Mouse (Mus musculus): ENCODE data around the gene Prr12.
"Not testable (repeated sequence)": the region's sequence is repeated elsewhere in the genome, so short reads cannot be mapped to it uniquely, and the experiment has no call there.

The Prr12 gene

GRCm38 (mm10) chr7:45024281-45025248, 28.1 kb downstream of the Prr12 start:
- peak; percentile 76 for DNase-seq (ENCODE audit: low read depth, low spot score)

DNA sequence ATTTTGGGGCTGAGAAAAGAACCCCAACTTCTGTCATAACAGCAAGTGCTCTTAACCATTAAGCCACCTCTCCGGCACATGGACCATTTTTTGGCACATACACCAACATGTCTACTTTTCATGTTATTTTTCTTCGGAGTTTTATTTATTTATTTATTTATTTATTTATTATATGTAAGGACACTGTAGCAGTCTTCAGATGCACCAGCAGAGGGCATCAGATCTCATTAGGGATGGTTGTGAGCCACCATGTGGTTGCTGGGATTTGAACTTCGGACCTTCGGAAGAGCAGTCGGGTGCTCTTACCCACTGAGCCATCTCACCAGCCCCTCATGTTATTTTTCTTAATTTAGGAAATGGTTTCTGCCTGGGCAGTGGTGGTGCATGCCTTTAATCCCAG, 29.0 kb downstream of the Prr12 start:
- not testable (repeated sequence) for DNase-seq (ENCODE audit: low read depth, low spot score)

DNA sequence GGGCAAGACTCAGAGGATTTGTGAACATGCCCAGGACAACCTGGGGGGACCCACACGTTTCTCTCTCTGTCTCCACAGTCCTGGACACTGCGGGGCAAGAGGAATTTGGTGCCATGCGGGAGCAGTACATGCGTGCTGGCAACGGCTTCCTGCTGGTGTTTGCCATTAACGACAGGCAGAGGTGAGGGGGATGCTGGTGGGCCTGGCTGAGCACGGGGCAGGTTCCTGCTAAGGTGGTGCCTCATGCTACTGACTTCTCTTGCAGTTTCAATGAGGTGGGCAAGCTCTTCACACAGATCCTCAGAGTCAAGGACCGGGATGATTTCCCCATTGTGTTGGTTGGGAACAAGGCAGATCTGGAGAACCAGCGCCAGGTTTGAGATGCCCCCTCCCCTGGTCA, 32.5 kb downstream of the Prr12 start:
- DNase-seq (ENCODE audit: low read depth, low spot score), result no peak

DNA sequence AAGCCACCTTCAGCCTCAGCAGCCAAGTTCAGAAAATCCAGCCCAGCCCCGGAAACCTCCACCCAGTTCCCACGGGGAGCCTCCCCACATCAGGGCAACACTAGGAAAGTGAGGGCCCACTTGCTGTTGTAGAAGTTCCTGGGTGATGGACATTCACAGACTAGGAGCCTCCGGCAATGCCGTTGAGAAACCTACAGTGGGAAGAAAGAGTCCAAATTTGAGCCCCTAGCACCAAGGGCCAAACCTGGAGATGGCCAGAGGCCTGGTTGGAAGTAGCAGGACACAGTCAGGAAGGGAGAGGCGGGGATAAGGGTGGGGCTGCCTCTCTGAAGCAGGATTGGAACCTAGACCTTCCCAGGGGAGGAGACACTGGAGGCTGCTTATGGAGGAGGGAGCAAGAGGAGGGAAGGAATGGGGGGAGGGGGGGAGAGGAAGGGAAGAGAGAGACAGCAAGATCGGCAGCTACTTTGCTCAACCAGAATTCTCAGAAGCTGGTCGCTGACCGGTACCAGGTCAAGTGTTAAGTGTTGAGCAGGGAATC, 33.6 kb downstream of the Prr12 start:
- DNase-seq (ENCODE audit: low read depth, low spot score), result peak; percentile 74

- peak; percentile 99 for DNase-seq (ENCODE audit: low read depth, low spot score)
Observed at GRCm38 (mm10) chr7:45017242-45018061, 35.2 kb downstream of the Prr12 start, which contains the start of gene Rras. Rras (plus strand) TSS chr7:45017961.

DNA sequence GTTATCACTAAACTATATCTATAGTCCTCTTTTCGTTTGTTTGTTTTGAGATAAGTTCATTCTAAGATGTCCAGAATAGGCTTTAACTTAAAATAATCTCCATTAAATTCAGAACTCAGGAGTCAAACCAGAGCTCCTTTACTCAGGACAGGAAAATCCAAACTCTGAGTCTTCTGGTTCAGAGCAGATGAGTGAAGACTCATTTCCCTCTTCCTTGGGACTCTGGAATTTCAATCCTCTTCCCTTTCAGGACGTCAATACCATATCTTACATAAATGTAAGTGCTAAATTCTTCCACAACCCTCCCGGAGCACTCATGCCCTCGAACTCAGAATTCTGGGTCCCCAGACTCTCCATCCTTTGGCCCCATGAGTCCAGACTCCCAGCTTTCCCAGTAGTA, 35.9 kb downstream of the Prr12 start:
- no peak for DNase-seq (ENCODE audit: low read depth, low spot score)

GRCm38 (mm10) chr7:45015957-45016612, 36.6 kb downstream of the Prr12 start, which contains the start of gene Scaf1:
Scaf1 (minus strand) TSS chr7:45016363.
- peak; percentile 100 for DNase-seq (ENCODE audit: low read depth, low spot score)

GRCm38 (mm10) chr7:45015344-45015956, 37.2 kb downstream of the Prr12 start:
- DNase-seq (ENCODE audit: low read depth, low spot score), result no peak

- DNase-seq (ENCODE audit: low read depth, low spot score), result no peak
Observed at GRCm38 (mm10) chr7:45014096-45014451, 38.6 kb downstream of the Prr12 start.

DNA sequence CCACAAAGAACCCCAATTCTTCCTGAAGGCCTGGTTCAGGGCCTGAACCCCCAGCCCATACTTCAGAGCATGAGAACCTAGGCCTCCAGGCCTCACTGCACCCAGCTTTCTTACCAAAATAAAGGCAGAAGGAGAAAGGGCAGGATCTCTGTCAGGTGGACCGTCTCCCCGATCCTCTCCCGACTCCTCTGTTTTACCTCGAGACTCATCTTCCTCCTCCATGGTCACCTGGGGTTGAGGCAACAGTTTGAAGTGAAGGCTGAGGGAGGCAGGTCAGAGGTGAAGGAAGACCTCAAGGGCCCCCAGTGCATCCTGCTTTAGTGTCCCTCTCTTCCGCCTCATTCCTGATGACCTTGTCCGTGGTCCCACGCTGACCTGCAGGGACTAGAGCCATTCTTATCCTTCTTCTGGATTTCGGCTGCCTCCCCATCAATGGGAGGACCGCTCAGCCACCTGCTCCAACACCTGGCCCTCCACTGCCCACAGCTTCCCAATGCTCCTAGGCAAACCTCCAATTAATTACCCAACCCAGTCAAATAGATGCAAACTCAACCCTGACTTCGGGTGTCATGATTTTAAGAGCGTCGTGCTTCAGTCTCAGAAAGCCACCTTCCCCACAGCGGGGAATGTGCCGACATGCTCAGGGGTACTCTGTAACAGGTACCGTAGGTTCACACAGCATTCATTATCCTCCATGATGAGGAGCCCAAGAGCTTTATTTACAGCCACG, 39.1 kb downstream of the Prr12 start:
- DNase-seq (ENCODE audit: low read depth, low spot score), result no peak

GRCm38 (mm10) chr7:45012824-45013223, 39.9 kb downstream of the Prr12 start:
- DNase-seq (ENCODE audit: low read depth, low spot score), result no peak

DNA sequence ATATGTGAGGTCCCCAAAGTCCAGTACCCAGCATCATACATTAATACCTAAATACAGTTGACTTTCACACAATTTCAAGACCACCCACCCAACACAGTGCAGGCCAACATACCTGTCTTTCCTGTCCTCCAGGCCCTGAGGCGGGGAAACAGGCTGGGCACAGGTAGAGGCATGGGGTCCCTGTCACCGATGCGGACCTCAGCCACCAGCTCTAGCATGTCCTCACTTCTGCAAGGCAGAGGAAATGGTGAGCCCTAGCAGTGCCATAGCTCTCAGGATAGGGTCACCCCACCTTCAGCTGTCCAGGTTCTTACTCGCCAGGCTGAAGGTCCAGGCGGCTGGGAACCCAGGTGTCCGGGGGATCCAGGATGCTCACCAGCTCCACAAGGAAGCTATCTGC, 40.7 kb downstream of the Prr12 start:
- DNase-seq (ENCODE audit: low read depth, low spot score), result no peak

DNA sequence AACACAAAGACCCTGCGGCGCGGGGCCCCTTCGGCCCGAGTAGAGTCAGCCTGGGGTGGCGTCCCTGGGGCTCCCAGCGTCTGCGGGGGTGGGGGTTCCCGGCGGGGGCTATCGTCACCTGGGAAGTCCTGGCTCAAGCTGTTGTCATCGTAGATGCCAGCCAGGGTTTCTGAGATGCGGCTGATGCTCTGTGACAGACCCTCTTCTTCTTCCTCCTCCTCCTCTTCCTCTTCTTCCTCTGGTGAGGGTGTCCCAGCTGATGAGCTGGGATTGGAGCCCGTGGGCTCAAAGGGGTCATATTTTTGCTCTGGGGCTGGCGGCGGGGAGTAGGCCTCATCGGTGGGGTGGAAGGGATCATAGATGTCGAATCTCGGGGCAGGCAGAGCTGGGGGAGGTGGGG, 44.3 kb downstream of the Prr12 start:
- no peak for DNase-seq (ENCODE audit: low read depth, low spot score)

DNA sequence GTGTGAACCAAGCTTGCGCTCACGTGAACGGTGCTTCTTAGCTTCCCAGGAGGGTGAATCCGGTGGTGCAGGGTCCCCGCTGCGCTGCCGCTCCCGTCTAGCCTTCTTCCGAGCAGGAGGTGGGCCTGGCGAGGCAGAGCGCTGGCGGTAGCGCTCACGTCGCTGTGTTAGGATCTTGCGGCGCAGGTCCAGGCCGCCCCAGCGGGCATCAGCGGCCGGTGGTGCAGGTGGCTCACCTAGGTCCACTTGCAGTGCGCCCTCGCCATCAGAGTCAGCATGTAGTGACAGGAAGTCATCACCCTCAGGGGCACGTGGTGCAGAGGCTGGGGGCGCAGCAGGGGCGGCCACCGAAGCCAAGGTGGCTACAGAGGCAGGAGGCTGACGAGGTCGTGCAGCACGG, 44.8 kb downstream of the Prr12 start:
- no peak for DNase-seq (ENCODE audit: low read depth, low spot score)

DNA sequence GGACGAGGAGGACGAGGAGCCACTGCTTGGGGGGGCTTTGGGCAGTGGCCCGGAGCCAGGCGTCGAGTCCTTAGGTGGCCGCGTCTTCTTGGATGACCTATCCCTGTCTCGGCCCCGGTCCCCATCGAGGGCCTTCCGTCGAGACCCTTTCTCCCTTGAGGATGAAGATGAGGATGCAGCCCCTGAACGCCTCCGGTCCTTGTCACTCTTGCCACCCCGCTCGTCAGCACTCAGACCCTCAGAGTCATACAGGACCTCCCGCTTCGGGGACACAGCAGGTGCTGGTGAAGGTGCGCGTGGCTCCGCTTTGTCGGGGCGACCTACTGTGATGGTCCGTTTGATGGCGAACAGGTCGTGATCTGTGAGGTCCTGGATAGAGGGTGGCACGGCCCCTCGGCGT, 45.5 kb downstream of the Prr12 start:
- DNase-seq (ENCODE audit: low read depth, low spot score), result no peak

DNA sequence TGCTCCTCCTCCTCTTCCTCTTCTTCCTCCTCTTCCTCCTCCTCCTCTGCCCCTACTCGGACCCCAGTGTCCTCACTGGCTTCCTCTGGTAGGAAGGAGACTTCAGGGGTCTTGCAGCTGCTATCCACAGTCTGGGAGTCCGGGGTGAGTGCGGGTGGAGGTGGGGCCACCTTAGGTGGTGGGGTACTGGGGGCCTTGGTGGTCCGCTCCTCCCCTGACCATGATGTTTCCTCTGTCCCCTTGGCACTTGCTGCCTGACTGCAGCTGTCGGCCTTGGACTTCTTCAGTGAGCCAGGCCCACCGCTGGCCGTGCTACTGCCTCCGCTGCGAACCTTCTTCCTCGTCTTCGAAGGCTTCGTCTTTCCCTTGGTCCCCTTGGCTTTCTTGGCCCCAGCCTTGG, 46.2 kb downstream of the Prr12 start:
- no peak for DNase-seq (ENCODE audit: low read depth, low spot score)

GRCm38 (mm10) chr7:45005321-45005992, 47.2 kb downstream of the Prr12 start:
- DNase-seq (ENCODE audit: low read depth, low spot score), result no peak

- no peak for DNase-seq (ENCODE audit: low read depth, low spot score)
Observed at GRCm38 (mm10) chr7:45004546-45004945, 48.1 kb downstream of the Prr12 start.

GRCm38 (mm10) chr7:45002440-45002839, 50.2 kb downstream of the Prr12 start:
- no peak for DNase-seq (ENCODE audit: low read depth, low spot score)

DNA sequence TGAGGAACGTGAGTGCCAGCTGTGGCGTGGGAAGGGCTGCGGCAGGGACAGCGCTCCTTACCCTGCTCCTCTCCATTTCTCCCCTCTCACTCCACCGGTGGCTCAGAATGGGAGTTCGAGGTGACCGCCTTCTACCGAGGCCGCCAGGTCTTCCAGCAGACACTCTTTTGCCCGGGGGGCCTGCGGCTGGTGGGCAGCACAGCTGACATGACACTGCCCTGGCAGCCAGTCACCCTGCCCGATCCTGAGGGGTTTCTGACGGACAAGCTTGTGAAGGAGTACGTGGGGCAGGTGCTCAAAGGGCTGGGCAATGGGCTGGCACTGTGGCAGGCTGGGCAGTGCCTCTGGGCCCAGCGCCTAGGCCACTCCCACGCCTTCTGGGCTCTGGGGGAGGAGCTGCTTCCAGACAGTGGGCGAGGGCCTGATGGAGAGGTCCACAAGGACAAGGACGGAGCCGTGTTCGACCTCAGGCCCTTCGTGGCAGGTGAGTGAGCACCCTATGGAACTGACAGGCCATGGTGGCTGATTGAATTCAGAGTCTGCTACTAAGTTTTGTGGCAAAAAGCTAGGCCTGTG, 52.1 kb downstream of the Prr12 start:
- no peak for DNase-seq (ENCODE audit: low read depth, low spot score)
